Mouse (Mus musculus) ES-CJ7 (cell line): ENCODE measurements around the gene Clock.

Experiments
- DNase-seq: peaks from one replicate; pipeline ENCODE4 v3.0.0; 2011; ENCODE audit warnings: low read depth, low spot score

Clock gene

GRCm38 (mm10) chr5:76179791-76180190 lies 124.8 kb downstream of the Clock start:
- no peak for DNase-seq

- no peak for DNase-seq
Observed at GRCm38 (mm10) chr5:76179171-76179570, 125.4 kb downstream of the Clock start.

GRCm38 (mm10) chr5:76177664-76178063 lies 126.9 kb downstream of the Clock start:
- DNase-seq: peak; percentile 42

GRCm38 (mm10) chr5:76176841-76177240 lies 127.8 kb downstream of the Clock start:
- DNase-seq: no peak

- DNase-seq: peak; percentile 61
Observed at GRCm38 (mm10) chr5:76176411-76176810, 128.2 kb downstream of the Clock start.

GRCm38 (mm10) chr5:76175051-76175450 lies 129.5 kb downstream of the Clock start:
- DNase-seq: no peak

GRCm38 (mm10) chr5:76171039-76171438 lies 133.6 kb downstream of the Clock start:
- no peak for DNase-seq

- peak; percentile 42 for DNase-seq
Observed at GRCm38 (mm10) chr5:76170522-76170921, 134.1 kb downstream of the Clock start.

- DNase-seq: no peak
Observed at GRCm38 (mm10) chr5:76164827-76165226, 139.8 kb downstream of the Clock start.

- DNase-seq: no peak
Observed at GRCm38 (mm10) chr5:76163828-76164390, 140.7 kb downstream of the Clock start.

GRCm38 (mm10) chr5:76162926-76163325 lies 141.7 kb downstream of the Clock start:
- DNase-seq: no peak

GRCm38 (mm10) chr5:76161491-76161890 lies 143.1 kb downstream of the Clock start:
- no peak for DNase-seq

GRCm38 (mm10) chr5:76160086-76160485 lies 144.5 kb downstream of the Clock start:
- no peak for DNase-seq
